Mouse (Mus musculus) cerebellum, postnatal 14 days (tissue): Measurements from ENCODE around the gene Ncapd2.

Experiments used
- DNase-seq, 2 experiments: peaks; one replicate each; pipeline ENCODE4 v3.0.0; 2021; ENCODE audit warnings: mixed read lengths in 2 of 2

Ncapd2 gene

GRCm38 (mm10) chr6:125191332-125192015, at the start of gene Ncapd2, which contains the start of gene Mrpl51:
Gene Ncapd2, minus strand, starts transcription at chr6:125191701.
Gene Mrpl51, plus strand, starts transcription at chr6:125191801.
- peak; percentile 99 for DNase-seq

- no peak for DNase-seq
These were observed 49.1 kb upstream of the Ncapd2 start for GRCm38 (mm10) chr6:125240617-125241016.

- DNase-seq: no peak
These were observed 48.0 kb upstream of the Ncapd2 start for GRCm38 (mm10) chr6:125239547-125239946.

GRCm38 (mm10) chr6:125238396-125238795, 46.9 kb upstream of the Ncapd2 start:
- no peak for DNase-seq

GRCm38 (mm10) chr6:125237421-125237820, 45.9 kb upstream of the Ncapd2 start:
- DNase-seq: no peak

GRCm38 (mm10) chr6:125236782-125237181, 45.3 kb upstream of the Ncapd2 start, which contains the start of gene Cd27:
Gene Cd27, minus strand, starts transcription at chr6:125237010.
- no peak for DNase-seq

GRCm38 (mm10) chr6:125236341-125236740, 44.8 kb upstream of the Ncapd2 start:
- no peak for DNase-seq

GRCm38 (mm10) chr6:125234520-125234828, 43.0 kb upstream of the Ncapd2 start:
- no peak for DNase-seq

- no peak for DNase-seq
These were observed 42.5 kb upstream of the Ncapd2 start for GRCm38 (mm10) chr6:125233816-125234519.

- DNase-seq: no peak
These were observed 41.0 kb upstream of the Ncapd2 start for GRCm38 (mm10) chr6:125232516-125232915.

GRCm38 (mm10) chr6:125232045-125232437, 40.5 kb upstream of the Ncapd2 start:
- peak; percentile 26 for DNase-seq

- peak; percentile 64 to 69 for DNase-seq
These were observed 39.9 kb upstream of the Ncapd2 start, which contains the start of gene Tapbpl for GRCm38 (mm10) chr6:125231117-125232044. Gene Tapbpl, minus strand, starts transcription at chr6:125231860.

- no peak for DNase-seq
These were observed 39.1 kb upstream of the Ncapd2 start for GRCm38 (mm10) chr6:125230571-125230970.

GRCm38 (mm10) chr6:125225518-125226115, 34.1 kb upstream of the Ncapd2 start:
- DNase-seq: no peak

GRCm38 (mm10) chr6:125222577-125222976, 31.1 kb upstream of the Ncapd2 start:
- DNase-seq: no peak

GRCm38 (mm10) chr6:125222146-125222545, 30.6 kb upstream of the Ncapd2 start:
- no peak for DNase-seq

- DNase-seq: no peak
These were observed 29.7 kb upstream of the Ncapd2 start for GRCm38 (mm10) chr6:125221115-125221745.

- DNase-seq: peak; percentile 77 to 81
These were observed 27.5 kb upstream of the Ncapd2 start for GRCm38 (mm10) chr6:125218963-125219362.

GRCm38 (mm10) chr6:125217899-125218298, 26.4 kb upstream of the Ncapd2 start:
- DNase-seq: no peak

- DNase-seq: peak in 1 of 2 experiments; percentile 38
These were observed 25.4 kb upstream of the Ncapd2 start for GRCm38 (mm10) chr6:125216898-125217297.

- peak; percentile 95 to 96 for DNase-seq
These were observed 23.9 kb upstream of the Ncapd2 start, which contains the start of gene Vamp1 for GRCm38 (mm10) chr6:125215148-125215954. Gene Vamp1, plus strand, starts transcription at chr6:125215551.
